Mouse (Mus musculus): Measurements from ENCODE around the gene Mpo.

DNA sequence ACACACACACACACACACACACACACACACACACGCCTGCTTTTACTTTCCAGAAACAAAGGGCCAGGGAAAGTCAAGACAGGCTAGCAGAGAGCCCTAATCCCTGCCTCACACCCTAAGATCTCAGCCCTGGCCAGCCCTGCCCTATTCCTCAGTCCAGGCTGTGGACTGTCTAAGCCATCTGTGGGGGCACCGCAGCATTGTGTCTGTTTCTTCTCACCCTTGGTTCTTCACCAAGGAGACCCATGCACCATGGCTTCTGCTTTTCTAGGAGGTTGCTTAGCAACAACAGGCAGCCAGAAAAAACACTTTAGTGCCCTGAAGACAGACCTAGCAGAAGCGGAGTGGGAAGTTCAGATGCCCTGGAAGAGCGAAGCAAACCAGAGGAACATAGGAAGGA, 18.0 kb downstream of the Mpo start:
- TF ChIP-seq CTCF (IDR thresholded peaks at IDR 0.05; ENCODE audit: low read depth, low read length) = no peak
- no peak for TF ChIP-seq POLR2AphosphoS5 (IDR thresholded peaks at IDR 0.05; ENCODE audit: insufficient replicate concordance, low read depth, low read length)
- TF ChIP-seq GATA1 (IDR thresholded peaks at IDR 0.05; ENCODE audit: borderline replicate concordance, low read length) = no peak
- no peak for TF ChIP-seq TAL1 (conservative IDR thresholded peaks at IDR 0.05; ENCODE audit: low read depth, low read length)

All from G1E (cell line).